Mouse (Mus musculus): ENCODE data around the gene Sgk1. TPM values are rescaled to one million over a fixed set of nuclear protein-coding genes. Genes with fewer than 3 reads are reported as not detected.

The Sgk1 gene
- polyA plus RNA-seq, 1 experiment, result 1.6 TPM

DNA sequence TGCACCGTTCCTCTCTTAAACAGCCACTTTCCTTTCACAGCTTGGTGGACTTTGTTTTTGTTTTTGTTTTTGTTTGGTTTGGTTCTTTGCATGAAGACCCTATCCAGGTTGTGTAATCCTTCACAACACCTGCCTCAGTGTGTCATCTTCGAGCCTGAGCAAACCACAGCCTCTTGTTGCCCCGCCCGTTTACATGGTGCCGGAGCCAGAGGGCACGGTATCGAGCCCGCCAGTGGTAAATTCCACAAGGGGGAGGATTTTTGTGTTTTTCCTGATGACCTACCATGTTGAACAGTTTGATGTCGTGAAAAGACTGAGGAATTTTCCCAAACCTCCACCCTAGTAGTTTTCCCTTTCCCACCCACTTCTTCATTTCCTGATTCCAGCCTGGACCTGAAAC lies 35.6 kb upstream of the Sgk1 start:
- TF ChIP-seq GATA1 (IDR thresholded peaks at IDR 0.05; ENCODE audit: borderline replicate concordance, low read length), result no peak
- TF ChIP-seq FLI1 (IDR thresholded peaks at IDR 0.05; ENCODE audit: low read length), result no peak
- Histone ChIP-seq H3K9me3 (no peaks in the 10 kb centered on the region), H3K27me3 (replicated peaks) (no peaks in the 10 kb centered on the region), H3K4me3 (replicated peaks) (no peak overlapping the region), H3K36me3 (replicated peaks; ENCODE audit: low read length) (no peaks in the 10 kb centered on the region), H3K4me1 (no peaks in the 10 kb centered on the region)

DNA sequence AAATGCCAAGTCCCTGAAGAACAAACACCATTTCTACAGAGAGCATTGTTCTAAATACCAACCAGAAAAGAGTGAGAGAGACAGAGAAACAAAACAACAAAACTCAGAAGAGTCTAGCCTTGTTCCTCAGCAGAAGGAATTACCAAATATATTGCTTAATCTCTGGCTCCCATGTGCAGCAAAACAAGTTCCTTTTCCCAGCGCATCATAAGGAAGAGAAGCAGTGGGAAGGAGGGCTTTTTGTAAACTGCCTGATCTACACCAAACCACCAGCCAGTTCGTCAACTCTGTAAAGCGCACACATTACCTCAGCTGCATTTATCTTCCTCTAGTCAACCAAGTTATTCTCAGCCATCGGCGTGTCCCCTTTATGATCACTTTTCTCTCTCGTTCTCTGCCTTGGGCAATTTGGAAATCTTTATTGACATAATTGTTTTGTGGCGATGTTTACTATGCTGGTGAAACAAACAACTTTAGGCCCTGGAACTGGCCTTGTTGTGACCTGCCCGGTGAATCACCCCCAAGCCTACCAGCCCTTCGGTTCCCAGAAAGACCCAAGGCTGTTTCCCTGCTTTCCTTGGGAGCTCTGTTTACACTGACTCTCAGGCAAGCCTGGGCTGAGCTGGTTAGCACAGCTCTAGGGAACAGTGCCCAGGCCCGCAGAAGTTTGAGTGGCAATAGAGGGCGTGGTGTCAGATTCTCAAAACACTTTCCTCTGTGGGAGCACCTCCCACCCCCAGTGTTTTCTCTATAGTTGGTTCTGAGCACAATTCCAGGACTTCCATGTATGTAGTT lies 34.8 kb upstream of the Sgk1 start:
- Histone ChIP-seq H3K36me3 (replicated peaks; ENCODE audit: low read length) (no peaks in the 10 kb centered on the region), H3K4me1 (no peaks in the 10 kb centered on the region), H3K4me3 (replicated peaks) (no peak overlapping the region), H3K27me3 (replicated peaks) (no peaks in the 10 kb centered on the region), H3K9me3 (no peaks in the 10 kb centered on the region)
- no peak for TF ChIP-seq FLI1 (IDR thresholded peaks at IDR 0.05; ENCODE audit: low read length)
- TF ChIP-seq GATA1 (IDR thresholded peaks at IDR 0.05; ENCODE audit: borderline replicate concordance, low read length), result no peak

GRCm38 (mm10) chr10:21847931-21848670 lies 33.9 kb upstream of the Sgk1 start:
- Histone ChIP-seq H3K27me3 (replicated peaks) (no peaks in the 10 kb centered on the region), H3K4me3 (replicated peaks) (no peak overlapping the region), H3K4me1 (no peaks in the 10 kb centered on the region), H3K36me3 (replicated peaks; ENCODE audit: low read length) (no peaks in the 10 kb centered on the region), H3K9me3 (no peaks in the 10 kb centered on the region)
- no peak for TF ChIP-seq FLI1 (IDR thresholded peaks at IDR 0.05; ENCODE audit: low read length)
- TF ChIP-seq GATA1 (IDR thresholded peaks at IDR 0.05; ENCODE audit: borderline replicate concordance, low read length), result no peak

GRCm38 (mm10) chr10:21849251-21849650 lies 32.7 kb upstream of the Sgk1 start:
- no peaks in the 10 kb centered on the region for H3K36me3 ChIP-seq (replicated peaks; ENCODE audit: low read length)
- H3K9me3 ChIP-seq, result no peaks in the 10 kb centered on the region
- no peak overlapping the region for H3K4me3 ChIP-seq (replicated peaks)
- no peaks in the 10 kb centered on the region for H3K4me1 ChIP-seq
- H3K27me3 ChIP-seq (replicated peaks), result no peaks in the 10 kb centered on the region
- no peak for TF ChIP-seq GATA1 (IDR thresholded peaks at IDR 0.05; ENCODE audit: borderline replicate concordance, low read length)
- TF ChIP-seq FLI1 (IDR thresholded peaks at IDR 0.05; ENCODE audit: low read length), result no peak

DNA sequence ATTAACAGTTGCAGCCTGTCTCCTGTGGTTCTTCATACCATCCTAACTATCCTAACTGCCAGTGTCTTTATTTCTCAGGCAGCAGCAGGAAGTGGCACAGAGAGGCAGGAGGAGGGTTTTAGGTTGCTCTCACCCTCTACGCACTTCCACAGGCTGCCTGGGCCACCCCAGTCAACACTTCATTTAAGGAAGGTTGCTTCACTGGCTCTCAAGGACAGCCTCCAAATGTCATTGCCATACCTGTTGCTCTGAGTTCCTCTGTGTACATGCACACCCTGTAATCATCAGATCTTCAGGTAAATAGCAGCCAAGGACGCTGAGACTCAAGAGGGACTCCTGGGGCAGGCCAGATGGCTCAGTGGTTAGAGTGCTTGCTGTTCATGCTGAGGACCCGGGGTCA lies 31.7 kb upstream of the Sgk1 start:
- Histone ChIP-seq H3K4me3 (replicated peaks) (no peak overlapping the region), H3K9me3 (no peaks in the 10 kb centered on the region), H3K27me3 (replicated peaks) (no peaks in the 10 kb centered on the region), H3K36me3 (replicated peaks; ENCODE audit: low read length) (no peaks in the 10 kb centered on the region), H3K4me1 (no peaks in the 10 kb centered on the region)
- TF ChIP-seq FLI1 (IDR thresholded peaks at IDR 0.05; ENCODE audit: low read length) (no peak), GATA1 (IDR thresholded peaks at IDR 0.05; ENCODE audit: borderline replicate concordance, low read length) (no peak)

- no peak for TF ChIP-seq FLI1 (IDR thresholded peaks at IDR 0.05; ENCODE audit: low read length)
- no peak for TF ChIP-seq GATA1 (IDR thresholded peaks at IDR 0.05; ENCODE audit: borderline replicate concordance, low read length)
- Histone ChIP-seq H3K36me3 (replicated peaks; ENCODE audit: low read length) (no peaks in the 10 kb centered on the region), H3K4me3 (replicated peaks) (no peak overlapping the region), H3K9me3 (no peaks in the 10 kb centered on the region), H3K27me3 (replicated peaks) (no peaks in the 10 kb centered on the region), H3K4me1 (no peaks in the 10 kb centered on the region)
These were observed 28.9 kb upstream of the Sgk1 start for GRCm38 (mm10) chr10:21853122-21853521.

- Histone ChIP-seq H3K9me3 (no peaks in the 10 kb centered on the region), H3K4me1 (no peaks in the 10 kb centered on the region), H3K27me3 (replicated peaks) (no peaks in the 10 kb centered on the region), H3K36me3 (replicated peaks; ENCODE audit: low read length) (no peaks in the 10 kb centered on the region), H3K4me3 (replicated peaks) (no peak overlapping the region)
- TF ChIP-seq FLI1 (IDR thresholded peaks at IDR 0.05; ENCODE audit: low read length) (no peak), GATA1 (IDR thresholded peaks at IDR 0.05; ENCODE audit: borderline replicate concordance, low read length) (no peak)
These were observed 28.2 kb upstream of the Sgk1 start for GRCm38 (mm10) chr10:21853566-21854328.

- H3K4me3 ChIP-seq (replicated peaks), result no peak overlapping the region
- H3K36me3 ChIP-seq (replicated peaks; ENCODE audit: low read length), result no peaks in the 10 kb centered on the region
- no peaks in the 10 kb centered on the region for H3K27me3 ChIP-seq (replicated peaks)
- H3K4me1 ChIP-seq, result no peaks in the 10 kb centered on the region
- no peak for TF ChIP-seq GATA1 (IDR thresholded peaks at IDR 0.05; ENCODE audit: borderline replicate concordance, low read length)
- TF ChIP-seq FLI1 (IDR thresholded peaks at IDR 0.05; ENCODE audit: low read length), result no peak
- no peaks in the 10 kb centered on the region for H3K9me3 ChIP-seq
These were observed 26.6 kb upstream of the Sgk1 start for GRCm38 (mm10) chr10:21855338-21855737.

DNA sequence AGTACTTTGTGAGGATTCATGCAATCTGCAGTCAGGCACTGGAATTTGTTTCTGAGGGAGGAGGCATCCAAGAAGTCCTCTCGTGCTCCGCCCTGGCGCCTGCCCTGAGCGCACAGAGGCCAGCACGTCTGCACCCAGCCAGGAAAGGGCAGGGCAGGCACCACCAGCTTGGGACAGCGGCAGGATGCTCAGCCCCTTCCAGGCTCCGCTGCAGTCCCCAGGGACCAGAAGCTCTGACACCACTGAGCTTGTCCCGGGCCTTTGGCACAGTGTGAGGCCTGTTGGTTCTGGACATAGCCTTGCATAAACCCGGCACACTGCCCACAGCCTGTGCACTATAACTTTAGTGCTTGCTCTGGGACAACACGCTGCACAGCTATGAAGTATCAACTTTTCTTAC lies 24.3 kb upstream of the Sgk1 start:
- TF ChIP-seq GATA1 (IDR thresholded peaks at IDR 0.05; ENCODE audit: borderline replicate concordance, low read length), result no peak
- no peak for TF ChIP-seq FLI1 (IDR thresholded peaks at IDR 0.05; ENCODE audit: low read length)
- no peaks in the 10 kb centered on the region for H3K27me3 ChIP-seq (replicated peaks)

More for the DNA sequence above, 24.3 kb upstream of the Sgk1 start:
- Histone ChIP-seq H3K9me3 (peaks cover 7% of the 10 kb centered on the region), H3K36me3 (replicated peaks; ENCODE audit: low read length) (no peaks in the 10 kb centered on the region), H3K4me1 (no peaks in the 10 kb centered on the region), H3K4me3 (replicated peaks) (no peak overlapping the region)

All from megakaryocyte, embryonic 14.5 days (primary cell).